Mouse (Mus musculus) layer of hippocampus, adult 2 months (tissue): ENCODE results near the gene Rasgef1b. TPM values are rescaled to one million over a fixed set of nuclear protein-coding genes. Genes with fewer than 3 reads are reported as not detected.

ENCODE experiments used
- DNase-seq, 2 experiments: peaks; one replicate each; pipeline ENCODE4 v3.0.0; 2022; ENCODE audit warnings: low spot score in 2 of 2
- H3K27ac ChIP-seq: fragments of 200-600 bp; 2 replicates; pipeline ENCODE4 v1.8.1; 2022
- H3K4me3 ChIP-seq: fragments of 200-600 bp; 2 replicates; pipeline ENCODE4 v1.8.1; 2022; ENCODE audit warnings: mild to moderate bottlenecking
- CTCF ChIP-seq: fragments of 200-600 bp; conservative IDR thresholded peaks from 2 replicates; pipeline ENCODE4 v1.8.1; 2022; ENCODE audit warnings: antibody characterized with exemption, mild to moderate bottlenecking, moderate library complexity
- total RNA-seq, 2 experiments: library from RNA; stranded (reverse); gene quantifications; 2 replicates each; pipeline ENCODE4 v1.2.3; 2021

The Rasgef1b gene
- total RNA-seq, 2 experiments from 2014 or later: 11.1 to 11.9 TPM

- no peak overlapping the region for H3K4me3 ChIP-seq
- TF ChIP-seq CTCF: no peak
- no peak overlapping the region for H3K27ac ChIP-seq
- no peak for DNase-seq
These were observed 554.1 kb downstream of the Rasgef1b start for GRCm38 (mm10) chr5:99174608-99175385.

GRCm38 (mm10) chr5:99169836-99170235, 559.0 kb downstream of the Rasgef1b start:
- DNase-seq: no peak
- Histone ChIP-seq H3K4me3 (no peak overlapping the region), H3K27ac (no peak overlapping the region)
- no peak for TF ChIP-seq CTCF

GRCm38 (mm10) chr5:99167767-99168166, 561.1 kb downstream of the Rasgef1b start:
- Histone ChIP-seq H3K4me3 (no peak overlapping the region), H3K27ac (no peak overlapping the region)
- DNase-seq: no peak
- no peak for TF ChIP-seq CTCF

Other genes with a start within 250 kb of the Rasgef1b start
- gene Vamp9, start 177.2 kb upstream of the Rasgef1b start, total RNA-seq: 1 to 10 TPM; 1.4 to 1.6 TPM
- gene Hnrnpd, start 249.9 kb upstream of the Rasgef1b start, total RNA-seq: 100 to 1,000 TPM; 210 to 225 TPM
- gene 4930524J08Rik, start 250.0 kb upstream of the Rasgef1b start, total RNA-seq: 1 to 10 TPM; 1.4 to 2.2 TPM